Mouse (Mus musculus): Measurements from ENCODE around the gene Nudt17.
"Not testable (repeated sequence)": the region's sequence is repeated elsewhere in the genome, so short reads cannot be mapped to it uniquely, and the experiment has no call there.

The Nudt17 gene

DNA sequence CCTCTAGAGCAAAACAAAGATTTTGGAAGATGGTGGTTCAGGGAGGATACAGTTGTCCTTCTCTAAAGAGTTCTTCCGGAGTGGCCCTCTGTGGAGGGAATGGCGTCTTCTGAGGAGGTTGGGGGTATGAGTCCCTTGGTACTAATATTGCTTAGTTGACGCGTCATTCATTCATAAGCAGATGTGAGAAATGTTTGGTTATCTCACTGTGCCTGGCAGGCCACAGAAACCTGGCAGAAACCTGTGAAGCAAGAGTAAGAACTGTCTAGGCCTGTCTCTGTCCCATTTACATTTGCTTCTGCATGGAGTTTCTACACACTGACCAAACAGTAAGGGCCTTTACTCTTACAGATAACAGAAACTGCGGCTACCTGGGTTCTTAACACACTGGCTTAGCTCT is 36.8 kb downstream of the Nudt17 start:
- no peak for DNase-seq (ENCODE audit: low read depth, low spot score)

DNA sequence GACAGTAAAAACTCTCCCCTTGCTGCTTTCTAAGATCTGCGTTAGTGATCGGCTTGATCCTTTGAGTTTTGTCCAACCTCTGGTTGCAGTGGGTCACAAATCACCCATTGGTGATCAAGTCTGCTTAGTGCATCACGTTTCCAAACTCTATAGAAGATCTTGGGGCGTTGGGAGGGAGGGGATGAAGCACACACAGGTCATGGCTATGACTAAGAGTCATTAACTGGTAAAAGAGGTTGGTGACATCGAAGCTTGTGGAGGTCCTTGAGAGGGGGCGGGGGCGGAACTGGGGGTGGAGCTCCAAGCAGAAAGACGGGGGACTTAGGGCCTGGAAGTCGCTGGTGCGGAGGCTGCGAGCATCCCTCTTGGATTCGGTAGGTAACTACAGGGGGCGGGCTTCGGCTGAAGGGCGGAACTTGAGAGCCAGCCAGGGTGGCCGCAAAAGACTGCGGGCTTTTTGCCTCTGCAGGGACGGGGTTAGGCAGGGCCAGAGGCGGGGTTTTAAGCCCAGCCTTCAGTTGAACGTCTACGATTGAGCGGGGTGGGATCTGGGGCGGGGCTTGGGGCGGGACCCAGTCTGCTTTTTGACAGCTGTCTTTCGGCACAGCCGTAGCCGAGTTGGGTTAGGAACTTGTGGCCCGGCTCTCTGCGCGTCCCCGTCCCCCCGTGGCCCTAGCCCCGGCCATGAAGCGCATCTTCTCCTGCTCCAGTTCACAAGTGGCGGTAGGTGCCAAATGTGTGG is 38.5 kb downstream of the Nudt17 start, which contains the start of gene Ankrd35:
Gene Ankrd35, plus strand, starts transcription at position 405 of the 742 bp plus-strand sequence.
- DNase-seq (ENCODE audit: low read depth, low spot score), result peak; percentile 30

DNA sequence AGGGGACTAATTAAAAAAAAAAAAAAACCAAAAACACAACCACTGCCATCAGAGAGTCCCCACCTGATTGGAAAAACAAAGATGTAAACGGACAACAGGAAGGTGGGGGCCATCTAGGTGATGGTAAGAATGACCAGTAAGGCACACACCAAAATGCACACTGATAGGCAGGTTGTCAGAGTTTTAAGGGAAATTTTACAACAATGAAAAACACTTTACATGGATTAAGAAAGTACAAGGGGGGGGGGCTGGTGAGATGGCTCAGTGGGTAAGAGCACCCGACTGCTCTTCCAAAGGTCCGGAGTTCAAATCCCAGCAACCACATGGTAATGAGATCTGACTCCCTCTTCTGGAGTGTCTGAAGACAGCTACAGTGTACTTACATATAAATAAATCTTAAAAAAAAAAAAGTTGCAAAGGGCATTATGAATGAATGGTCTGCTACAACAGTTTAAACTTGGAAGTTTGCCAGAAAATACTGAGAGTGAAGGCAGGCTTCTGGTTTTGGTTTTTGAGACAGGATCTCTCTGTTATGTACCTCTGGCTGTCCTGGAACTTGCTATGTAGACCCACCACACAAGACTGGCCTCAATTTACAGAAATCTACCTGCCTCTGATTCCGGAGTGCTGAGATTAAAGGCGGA is 39.8 kb downstream of the Nudt17 start:
- DNase-seq (ENCODE audit: low read depth, low spot score), result no peak

DNA sequence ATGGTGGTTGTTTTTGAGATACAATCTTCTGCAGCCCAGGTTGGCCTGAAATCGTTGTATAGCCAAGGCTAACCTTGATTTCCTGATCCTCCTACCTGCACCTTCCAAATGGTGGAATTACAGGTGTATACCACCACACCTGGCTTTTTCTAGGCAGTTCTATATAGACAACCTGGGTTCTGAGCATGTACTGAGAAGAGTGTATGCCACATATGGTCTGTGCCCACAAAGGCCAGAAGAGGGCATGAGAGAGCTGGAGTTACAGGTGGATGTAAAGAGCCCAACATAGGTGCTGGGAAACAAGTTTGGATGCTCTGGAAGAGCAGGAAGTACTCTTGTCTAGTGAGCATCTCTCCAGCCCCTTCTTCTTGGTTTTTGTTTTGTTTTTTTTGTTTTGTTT is 41.0 kb downstream of the Nudt17 start:
- DNase-seq (ENCODE audit: low read depth, low spot score), result no peak

DNA sequence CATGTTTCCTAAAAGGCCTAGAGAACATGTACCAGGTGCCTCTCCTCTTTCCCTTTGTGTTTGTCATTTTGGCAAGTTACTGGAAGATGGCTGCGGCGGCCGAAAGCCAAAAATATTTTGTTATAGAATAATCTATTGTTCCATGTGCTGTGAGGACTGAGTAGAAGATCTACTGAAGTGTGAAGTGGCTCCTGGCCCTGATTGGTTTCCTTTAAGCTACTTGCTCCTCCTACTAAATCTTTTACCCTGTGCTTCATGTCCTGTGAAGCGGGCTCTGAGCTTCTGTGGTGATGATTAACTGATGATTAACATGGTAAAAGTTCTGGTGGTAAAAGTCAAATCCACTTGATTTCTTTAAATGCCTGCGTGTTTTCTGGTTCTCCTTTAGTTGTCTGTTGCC is 41.4 kb downstream of the Nudt17 start:
- DNase-seq (ENCODE audit: low read depth, low spot score), result no peak

DNA sequence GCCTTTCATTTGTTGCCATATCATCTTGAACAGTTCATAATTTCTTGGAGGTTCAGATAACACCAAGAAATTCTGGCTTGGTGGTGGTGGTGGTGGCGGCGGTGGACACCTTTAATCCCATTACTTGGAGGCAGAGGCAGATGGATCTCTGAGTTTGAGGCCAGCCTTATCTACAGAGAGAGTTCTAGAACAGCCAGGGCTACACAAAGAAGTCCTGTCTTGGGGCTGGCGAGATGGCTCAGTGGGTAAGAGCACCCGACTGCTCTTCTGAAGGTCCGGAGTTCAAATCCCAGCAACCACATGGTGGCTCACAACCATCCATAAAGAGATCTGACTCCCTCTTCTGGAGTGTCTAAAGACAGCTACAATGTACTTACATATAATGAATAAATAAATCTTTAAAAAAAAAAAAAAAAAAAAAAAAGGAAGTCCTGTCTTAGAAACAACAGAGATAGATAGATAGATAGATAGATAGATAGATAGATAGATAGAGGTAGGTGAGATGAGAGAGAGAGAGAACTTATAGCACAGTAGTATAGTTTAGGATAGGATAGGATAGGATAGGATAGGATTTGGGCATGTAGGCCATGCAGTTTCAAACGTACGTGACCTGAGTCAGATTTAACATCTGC is 42.5 kb downstream of the Nudt17 start:
- not testable (repeated sequence) for DNase-seq (ENCODE audit: low read depth, low spot score)

DNA sequence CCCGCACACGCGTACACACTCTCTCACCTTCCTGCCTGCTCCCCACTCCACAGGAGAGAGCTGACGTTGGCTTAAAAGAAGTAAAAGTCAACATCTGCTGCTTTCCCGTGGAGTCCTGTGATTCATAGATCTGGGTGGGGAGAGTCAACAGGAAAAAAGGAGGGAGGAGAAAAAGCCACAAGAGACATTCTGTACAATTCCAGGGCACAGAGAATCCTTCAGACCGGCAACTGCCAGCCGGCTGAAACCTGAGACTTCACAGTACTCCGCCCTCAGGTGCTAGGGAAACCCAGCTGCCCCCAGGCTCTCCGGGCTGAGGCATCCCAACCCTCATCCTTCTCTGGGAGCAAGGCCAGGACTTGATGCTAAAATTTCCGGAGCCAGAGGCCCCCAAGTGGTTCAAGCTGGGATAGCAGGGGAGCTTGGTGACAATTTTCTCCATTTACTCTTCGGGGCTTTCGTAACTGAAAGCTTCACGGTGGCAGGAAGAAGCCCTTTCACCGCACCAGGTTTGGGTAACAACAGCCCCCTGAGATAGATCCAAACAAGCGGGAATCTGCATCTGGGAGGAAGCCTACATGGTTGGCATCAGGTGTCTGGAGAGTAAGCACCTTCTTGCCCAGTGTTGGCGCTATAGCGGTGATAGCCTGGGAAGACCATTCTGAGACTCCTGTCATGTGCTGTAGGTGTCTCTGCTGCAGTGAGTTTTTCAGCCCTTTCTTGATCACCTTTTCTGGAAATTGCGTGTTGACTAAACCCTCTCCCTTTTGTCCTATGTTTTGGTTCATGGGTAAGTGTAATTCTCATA is 44.7 kb downstream of the Nudt17 start:
- DNase-seq (ENCODE audit: low read depth, low spot score), result peak; percentile 69

DNA sequence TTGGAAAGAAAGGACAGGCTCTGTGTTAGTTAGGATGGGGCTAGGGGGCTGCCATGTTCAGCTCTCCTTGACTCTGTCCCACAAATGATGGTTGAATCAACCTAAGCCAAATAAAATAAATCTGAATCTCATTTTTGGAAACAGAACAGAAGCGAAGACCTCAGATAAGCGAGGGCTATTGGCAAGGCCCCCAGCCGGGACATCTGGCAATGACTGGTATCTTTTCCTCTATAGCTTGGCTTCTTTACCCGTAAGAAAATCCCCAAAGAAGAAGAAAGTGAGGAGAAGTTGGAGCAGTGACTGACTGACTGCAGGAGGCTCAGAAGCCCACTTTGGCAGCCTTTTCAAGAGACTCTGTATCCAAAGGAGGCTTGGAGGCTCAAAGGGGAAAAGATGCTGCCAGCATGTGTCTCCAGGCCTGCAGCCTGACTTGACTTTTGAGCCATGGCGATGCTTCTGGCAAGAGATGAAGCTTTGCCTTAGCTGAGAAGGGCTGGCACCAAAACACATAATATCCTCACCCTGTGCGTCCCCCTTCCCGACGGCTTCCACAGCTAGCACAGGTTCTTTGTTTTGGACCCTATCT is 45.5 kb downstream of the Nudt17 start:
- DNase-seq (ENCODE audit: low read depth, low spot score), result no peak

DNA sequence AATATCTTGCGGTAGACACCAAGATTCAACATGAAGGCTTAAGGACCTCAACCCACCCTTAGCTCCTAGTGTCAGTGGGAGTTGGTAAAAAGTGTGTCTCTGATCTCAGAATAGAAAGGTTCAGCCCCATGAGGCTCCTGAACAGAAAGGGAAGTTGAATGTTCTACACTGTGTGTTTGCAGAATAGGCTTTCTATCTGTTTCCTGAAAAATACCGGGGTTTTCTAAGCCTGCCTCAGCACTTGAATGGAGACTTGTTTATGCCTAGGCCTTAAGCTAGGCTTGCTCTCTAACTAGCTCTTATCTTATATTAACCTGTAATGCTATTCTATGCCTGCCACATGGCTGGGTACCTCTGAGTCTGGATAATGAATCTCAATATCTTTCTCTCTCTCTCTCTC is 47.5 kb downstream of the Nudt17 start:
- DNase-seq (ENCODE audit: low read depth, low spot score), result no peak
